Mouse (Mus musculus) urinary bladder, adult 2 months (tissue): Measurements from ENCODE around the gene Klf13. TPM values are rescaled to one million over a fixed set of nuclear protein-coding genes. Genes with fewer than 3 reads are reported as not detected.

Source experiments
- polyA plus RNA-seq: library from polyadenylated mRNA; depleted of rRNA; stranded (reverse); fragments of >200 nt; gene quantifications from 2 replicates; pipeline ENCODE4 v1.2.3, GENCODE M21; 2012; rRNA removed

The Klf13 gene
- polyA plus RNA-seq, 1 experiment: 13.0 TPM

Other genes with a start within 250 kb of the Klf13 start
- not detected in 2 replicates for gene E030018B13Rik, start 22.1 kb downstream of the Klf13 start, polyA plus RNA-seq
- gene Trpm1, start 214.9 kb upstream of the Klf13 start, polyA plus RNA-seq: 0.01 TPM in 1 of 2 replicates, not detected in the other